Mouse (Mus musculus) neural tube, embryonic 12.5 days (tissue): Measurements from ENCODE around the gene Gm20806. TPM values are rescaled to one million over a fixed set of nuclear protein-coding genes. Genes with fewer than 3 reads are reported as not detected.
"Not testable (repeated sequence)": the region's sequence is repeated elsewhere in the genome, so short reads cannot be mapped to it uniquely, and the experiment has no call there.

Experiments used
- ATAC-seq: fragments of 200-750 bp; cut with Nextera tagmentation; 2 replicates; pipeline ENCODE4 v1.8.0; 2017; ENCODE audit warnings: low read depth, mild to moderate bottlenecking, moderate TSS enrichment, moderate library complexity; ENCODE audit not compliant: low FRiP score
- H3K27ac ChIP-seq: fragments of 300-500 bp; sonication (generic); 2 replicates; pipeline ENCODE4 v1.5.1; 2016
- H3K27me3 ChIP-seq: fragments of 300-500 bp; sonication (generic); replicated peaks from 2 replicates; pipeline ENCODE4 v1.6.1; 2016; ENCODE audit warnings: mild to moderate bottlenecking
- H3K36me3 ChIP-seq: fragments of 300-500 bp; sonication (generic); 2 replicates; pipeline ENCODE4 v1.6.1; 2016; ENCODE audit warnings: mild to moderate bottlenecking
- H3K4me1 ChIP-seq: fragments of 300-500 bp; sonication (generic); 2 replicates; pipeline ENCODE4 v1.6.1; 2016
- H3K4me2 ChIP-seq: fragments of 300-500 bp; sonication (generic); replicated peaks from 2 replicates; pipeline ENCODE4 v1.6.1; 2016; ENCODE audit warnings: mild to moderate bottlenecking
- H3K4me3 ChIP-seq: fragments of 300-500 bp; sonication (generic); 2 replicates; pipeline ENCODE4 v1.5.1; 2016
- H3K9ac ChIP-seq: fragments of 300-500 bp; sonication (generic); 2 replicates; pipeline ENCODE4 v1.6.1; 2016; ENCODE audit warnings: mild to moderate bottlenecking
- H3K9me3 ChIP-seq: fragments of 300-500 bp; sonication (generic); 2 replicates; pipeline ENCODE4 v1.6.1; 2016; ENCODE audit warnings: mild to moderate bottlenecking
- WGBS: fragments of 180-500 bp; shearing (Covaris S2); methylation state at CpG from one replicate; pipeline ENCODE4 v1.1.7; 2016; 5-methylcytosine and 5-hydroxymethylcytosine counted together
- polyA plus RNA-seq: library from polyadenylated mRNA; unstranded; fragments of >200 nt; fragmentation: Nextera tagmentation; extraction: Ambion mirVana; gene quantifications from 2 replicates; pipeline ENCODE4 v1.2.1, GENCODE M21; 2016

Gene Gm20806
- polyA plus RNA-seq: not detected in 2 replicates

GRCm38 (mm10) chrY:78837956-78838355 is at the start of gene Gm20806:
Gm20806 (minus strand) TSS chrY:78838056.
- WGBS: no CpG with 5 or more reads among the region's 4 CpGs
- H3K9ac ChIP-seq, H3K4me2 ChIP-seq, H3K9me3 ChIP-seq, H3K27ac ChIP-seq, H3K36me3 ChIP-seq, H3K27me3 ChIP-seq, H3K4me1 ChIP-seq, H3K4me3 ChIP-seq, ATAC-seq: not testable (repeated sequence)
